Mouse (Mus musculus) testis, adult 2 months (tissue): ENCODE data around the gene Rpap1. TPM values are rescaled to one million over a fixed set of nuclear protein-coding genes. Genes with fewer than 3 reads are reported as not detected.

Source experiments
- H3K27ac ChIP-seq: fragments of 200-500 bp; 2 replicates; pipeline ENCODE4 v1.5.1; 2012; ENCODE audit warnings: low read depth, low read length; ENCODE audit not compliant: control insufficient read depth, insufficient read depth
- H3K27me3 ChIP-seq: fragments of 200-500 bp; 2 replicates; pipeline ENCODE4 v1.6.1; 2012; ENCODE audit warnings: mild to moderate bottlenecking, low read length, moderate library complexity; ENCODE audit not compliant: control insufficient read depth, insufficient read depth
- H3K36me3 ChIP-seq: fragments of 200-500 bp; 2 replicates; pipeline ENCODE4 v1.6.1; 2012; ENCODE audit warnings: mild to moderate bottlenecking, low read length; ENCODE audit not compliant: control insufficient read depth, insufficient read depth
- H3K4me1 ChIP-seq: fragments of 200-500 bp; 2 replicates; pipeline ENCODE4 v1.6.1; 2012; ENCODE audit warnings: low read length; ENCODE audit not compliant: control insufficient read depth, insufficient read depth
- H3K4me3 ChIP-seq: fragments of 200-500 bp; 2 replicates; pipeline ENCODE4 v1.5.1; 2012; ENCODE audit warnings: low read depth, mild to moderate bottlenecking, low read length, moderate library complexity, mixed read lengths; ENCODE audit not compliant: control insufficient read depth
- CTCF ChIP-seq: fragments of 200-500 bp; IDR thresholded peaks from 2 replicates; pipeline ENCODE4 v1.5.1; 2012; ENCODE audit warnings: low read depth, mild to moderate bottlenecking, inconsistent platforms, low read length, moderate library complexity; ENCODE audit not compliant: control insufficient read depth, insufficient read depth, insufficient replicate concordance
- POLR2A ChIP-seq: fragments of 200-500 bp; IDR thresholded peaks from 2 replicates; pipeline ENCODE4 v1.6.1; 2012; ENCODE audit warnings: low read depth, mild to moderate bottlenecking, inconsistent platforms, low read length, moderate library complexity; ENCODE audit not compliant: control insufficient read depth
- polyA plus RNA-seq: library from polyadenylated mRNA; depleted of rRNA; stranded (reverse); fragments of >200 nt; gene quantifications from 2 replicates; pipeline ENCODE4 v1.2.3, GENCODE M21; 2012

Gene Rpap1
- polyA plus RNA-seq, 1 experiment = 13.7 TPM

GRCm38 (mm10) chr2:119811490-119812146 lies 24.3 kb upstream of the Rpap1 start:
- Histone ChIP-seq H3K4me3 (no peak overlapping the region), H3K27ac (no peak overlapping the region), H3K36me3 (no peaks in the 10 kb centered on the region), H3K27me3 (no peaks in the 10 kb centered on the region), H3K4me1 (no peaks in the 10 kb centered on the region)
- TF ChIP-seq POLR2A = no peak
- no peak for TF ChIP-seq CTCF

DNA sequence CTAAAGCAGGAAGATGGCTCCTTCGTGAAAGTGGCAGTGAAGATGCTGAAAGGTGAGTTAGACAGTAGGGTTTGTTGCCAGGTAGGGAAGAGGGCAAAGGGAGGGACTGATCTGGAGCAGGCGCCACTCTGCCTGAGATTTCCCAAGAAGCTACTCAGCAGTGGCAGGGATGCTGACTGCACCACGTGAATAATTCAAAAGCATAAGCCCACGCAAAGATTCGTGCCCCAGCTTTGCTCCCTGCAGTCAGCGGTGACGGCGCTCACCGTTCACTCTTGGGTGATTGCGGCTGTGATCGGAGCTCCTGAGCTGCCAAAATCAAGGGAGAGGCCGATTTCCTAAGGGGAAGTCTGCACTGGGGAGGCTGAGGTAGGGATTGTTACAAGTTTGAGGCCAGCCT lies 23.6 kb upstream of the Rpap1 start:
- Histone ChIP-seq H3K4me3 (no peak overlapping the region), H3K36me3 (no peaks in the 10 kb centered on the region), H3K27ac (no peak overlapping the region), H3K27me3 (no peaks in the 10 kb centered on the region), H3K4me1 (no peaks in the 10 kb centered on the region)
- no peak for TF ChIP-seq CTCF
- no peak for TF ChIP-seq POLR2A

DNA sequence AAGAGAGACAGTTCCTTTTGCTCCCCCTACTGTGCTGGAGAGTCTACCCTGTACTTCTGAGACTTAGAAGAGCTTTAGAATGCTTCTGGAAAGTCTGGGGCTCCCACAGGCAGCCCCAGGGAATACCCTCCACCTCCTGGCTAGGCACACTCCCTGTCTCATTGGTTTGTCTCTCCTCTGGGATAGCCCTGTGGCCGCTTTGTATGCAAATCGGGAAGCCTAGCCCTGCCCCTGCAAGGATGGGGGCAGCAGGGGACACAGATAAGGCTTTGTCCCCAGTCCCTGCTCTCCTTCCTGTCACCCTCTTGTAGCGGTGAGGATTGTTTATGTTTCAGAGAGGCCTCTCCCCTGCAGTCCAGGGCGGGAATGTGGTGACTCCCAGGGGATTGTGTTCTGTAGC lies 21.5 kb upstream of the Rpap1 start:
- Histone ChIP-seq H3K27ac (no peak overlapping the region; the same call in 1 of the 2 replicates), H3K36me3 (no peaks in the 10 kb centered on the region), H3K4me3 (no peak overlapping the region), H3K27me3 (no peaks in the 10 kb centered on the region), H3K4me1 (no peaks in the 10 kb centered on the region)
- no peak for TF ChIP-seq CTCF
- no peak for TF ChIP-seq POLR2A

GRCm38 (mm10) chr2:119808438-119808837 lies 21.1 kb upstream of the Rpap1 start:
- no peaks in the 10 kb centered on the region for H3K36me3 ChIP-seq
- TF ChIP-seq CTCF (no peak), POLR2A (no peak)
- no peaks in the 10 kb centered on the region for H3K4me1 ChIP-seq
- no peak overlapping the region for H3K4me3 ChIP-seq
- no peak overlapping the region for H3K27ac ChIP-seq
- H3K27me3 ChIP-seq = no peaks in the 10 kb centered on the region

DNA sequence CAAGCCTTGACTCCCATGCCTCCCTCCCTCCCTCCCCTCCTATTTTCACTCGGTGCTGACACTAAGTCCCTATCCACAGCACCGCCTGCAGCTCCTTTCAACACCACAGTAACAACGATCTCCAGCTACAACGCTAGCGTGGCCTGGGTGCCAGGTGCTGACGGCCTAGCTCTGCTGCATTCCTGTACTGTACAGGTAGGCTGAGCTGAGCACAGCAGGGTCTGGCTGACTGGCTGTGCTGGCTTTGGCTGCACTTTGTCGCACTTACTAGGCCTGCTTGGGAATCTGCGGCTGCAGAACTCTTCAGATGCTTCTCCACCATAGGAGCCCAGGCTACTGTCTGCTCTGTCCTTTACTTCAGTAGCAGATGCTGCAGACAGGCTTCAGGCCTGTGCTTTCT lies 18.2 kb upstream of the Rpap1 start:
- Histone ChIP-seq H3K36me3 (no peaks in the 10 kb centered on the region), H3K4me1 (no peaks in the 10 kb centered on the region), H3K27ac (no peak overlapping the region), H3K27me3 (no peaks in the 10 kb centered on the region), H3K4me3 (no peak overlapping the region)
- TF ChIP-seq POLR2A = no peak

DNA sequence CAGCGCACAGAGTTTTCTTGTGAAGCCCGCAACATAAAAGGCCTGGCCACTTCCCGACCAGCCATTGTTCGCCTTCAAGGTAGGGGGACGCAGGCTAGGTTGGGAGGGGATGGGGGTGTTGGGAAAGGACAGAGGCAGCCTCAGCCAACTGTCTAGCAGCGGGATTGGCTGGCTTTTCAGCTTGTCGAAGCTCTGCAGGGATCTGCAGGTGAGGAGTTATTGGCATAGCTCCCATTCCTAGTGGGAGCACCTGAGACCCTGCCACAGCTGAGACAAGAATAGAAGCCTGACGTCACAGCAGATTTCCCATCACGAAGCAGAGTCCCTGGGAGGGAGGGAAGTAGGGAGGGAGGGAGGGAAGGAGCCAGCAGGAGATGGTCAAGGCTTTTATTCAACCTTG lies 17.4 kb upstream of the Rpap1 start:
- no peak for TF ChIP-seq POLR2A
- no peak for TF ChIP-seq CTCF
- H3K27ac ChIP-seq = no peak overlapping the region; the same call in 1 of the 2 replicates
- H3K36me3 ChIP-seq = no peaks in the 10 kb centered on the region
- no peak overlapping the region for H3K4me3 ChIP-seq
- peaks cover 7% of the 10 kb centered on the region for H3K4me1 ChIP-seq
- H3K27me3 ChIP-seq = peaks cover 2% of the 10 kb centered on the region; the same call in 1 of the 2 replicates

DNA sequence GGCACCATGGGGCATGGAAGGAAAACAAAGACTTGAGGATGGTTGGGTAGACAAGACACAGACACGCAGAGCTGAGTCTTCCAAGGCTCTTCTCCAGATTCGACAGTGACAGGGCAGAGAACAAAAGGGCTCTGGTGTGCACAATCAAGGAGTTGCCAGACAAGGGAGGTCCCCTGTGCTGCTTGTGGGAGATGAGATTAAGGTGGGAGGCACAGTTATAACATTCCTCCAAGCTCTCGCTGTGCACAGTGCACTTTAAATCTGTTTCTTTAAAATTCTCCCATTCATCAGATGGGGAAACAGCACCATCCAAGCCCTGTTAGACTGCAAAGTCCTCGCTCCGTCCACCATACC lies 16.9 kb upstream of the Rpap1 start:
- H3K4me1 ChIP-seq = peaks cover 8% of the 10 kb centered on the region
- H3K36me3 ChIP-seq = no peaks in the 10 kb centered on the region
- peaks cover 2% of the 10 kb centered on the region for H3K27me3 ChIP-seq
- peak overlapping the region; percentile 58 for H3K27ac ChIP-seq
- no peak overlapping the region for H3K4me3 ChIP-seq
- no peak for TF ChIP-seq POLR2A
- no peak for TF ChIP-seq CTCF

DNA sequence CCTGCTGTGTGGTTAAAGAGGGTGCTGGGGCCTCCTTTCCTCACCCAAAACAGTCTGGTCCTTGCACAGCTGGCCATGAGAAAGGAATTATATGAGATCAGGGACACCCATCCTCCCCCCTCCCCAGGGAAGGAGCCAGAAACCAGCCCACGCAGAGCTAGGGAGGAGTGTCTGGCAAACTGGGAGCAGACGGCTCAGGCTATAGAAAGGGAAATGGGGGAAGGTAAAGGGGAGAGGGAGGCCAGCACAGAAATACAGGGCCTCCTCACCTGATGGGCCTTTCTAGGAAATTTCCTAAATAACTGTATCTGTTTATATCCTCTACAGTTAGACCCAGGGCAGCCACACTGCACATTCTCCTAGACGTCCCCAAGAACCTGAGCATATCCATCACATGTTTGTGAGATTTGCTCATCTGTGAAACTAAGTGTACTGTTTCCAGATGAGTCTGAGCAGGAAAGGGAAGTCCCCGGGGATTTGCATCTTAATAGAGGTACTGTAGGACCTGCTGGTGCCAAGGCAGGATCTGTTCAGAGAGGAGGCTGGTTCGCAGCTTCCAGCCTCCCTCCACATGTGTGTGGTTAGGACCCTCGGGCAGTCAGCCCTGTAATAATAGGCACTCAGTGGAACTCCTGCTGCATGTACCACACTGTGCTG lies 16.4 kb upstream of the Rpap1 start:
- peak overlapping the region; percentile 58; the same call in 1 of the 2 replicates for H3K27ac ChIP-seq
- no peak overlapping the region for H3K4me3 ChIP-seq
- H3K27me3 ChIP-seq = peaks cover 2% of the 10 kb centered on the region
- peaks cover 9% of the 10 kb centered on the region for H3K4me1 ChIP-seq
- no peaks in the 10 kb centered on the region for H3K36me3 ChIP-seq
- no peak for TF ChIP-seq POLR2A
- TF ChIP-seq CTCF = no peak
